Mouse (Mus musculus) heart, adult 2 months (tissue): ENCODE measurements at regions not wholly inside any gene's neighbourhood (a gene's known extent, or its start where the extent isn't known, plus 50 kb on each side); places are given as distances from the start of the nearest gene placed in this dataset.

ENCODE experiments used
- CTCF ChIP-seq: fragments of 200-600 bp; IDR thresholded peaks from 2 replicates; pipeline ENCODE4 v1.8.1; 2022; ENCODE audit warnings: antibody characterized with exemption, mild to moderate bottlenecking, moderate library complexity
- EP300 ChIP-seq: fragments of 200-500 bp; IDR thresholded peaks from 2 replicates; pipeline ENCODE4 v1.6.1; 2011; ENCODE audit warnings: low read depth, low read length, control low read depth; ENCODE audit not compliant: insufficient read depth

DNA sequence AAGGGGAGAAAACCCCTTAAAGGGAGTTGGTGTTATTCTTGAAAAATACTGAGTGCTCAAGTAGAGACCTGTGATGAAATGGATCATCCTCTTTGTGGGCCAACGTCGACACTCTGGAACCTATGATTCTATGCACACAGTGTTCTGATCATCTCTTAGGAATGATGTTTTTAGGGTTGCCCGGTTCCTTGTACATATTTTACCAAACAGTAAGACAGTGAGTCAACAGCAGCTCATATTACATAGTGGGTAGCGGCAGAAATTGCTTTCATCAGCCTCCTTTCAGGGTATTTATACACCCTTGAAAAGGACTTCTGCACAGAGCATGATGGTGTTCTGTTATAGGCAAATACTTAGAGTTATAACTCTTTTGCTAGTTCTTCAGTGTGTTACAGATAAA, 97.6 kb upstream of the Pdcd1 start:
- no peak for TF ChIP-seq CTCF
- no peak for TF ChIP-seq EP300
